Mouse (Mus musculus) myocyte (in vitro differentiated cells): ENCODE results near the gene Osbpl5. TPM values are rescaled to one million over a fixed set of nuclear protein-coding genes. Genes with fewer than 3 reads are reported as not detected.

Experiments
- H3K27me3 ChIP-seq: one replicate; pipeline ENCODE4 v1.6.1; 2011; ENCODE audit not compliant: control insufficient read depth, insufficient read depth, insufficient read length
- H3K36me3 ChIP-seq: one replicate; pipeline ENCODE4 v1.6.1; 2011; ENCODE audit not compliant: control insufficient read depth, insufficient read depth
- H3K4me2 ChIP-seq: one replicate; pipeline ENCODE4 v1.6.1; 2011; ENCODE audit warnings: low read depth, control low read depth
- H3K4me3 ChIP-seq: one replicate; pipeline ENCODE4 v1.5.1; 2011; ENCODE audit warnings: mild to moderate bottlenecking, control low read depth, moderate library complexity
- H3K79me2 ChIP-seq: one replicate; pipeline ENCODE4 v1.6.1; 2011; ENCODE audit not compliant: control insufficient read depth, insufficient read depth
- H3ac ChIP-seq: one replicate; pipeline ENCODE4 v1.6.1; 2011; ENCODE audit not compliant: control insufficient read depth, insufficient read length
- CEBPB ChIP-seq: IDR thresholded peaks from 2 replicates; pipeline ENCODE4 v1.6.1; 2011; ENCODE audit warnings: mild to moderate bottlenecking, moderate library complexity; ENCODE audit not compliant: poor library complexity, insufficient read depth, severe bottlenecking
- E2F4 ChIP-seq: IDR thresholded peaks from one replicate; pipeline ENCODE4 v1.6.1; 2011; ENCODE audit warnings: mild to moderate bottlenecking, control low read depth, moderate library complexity; ENCODE audit not compliant: insufficient read depth
- MAX ChIP-seq: IDR thresholded peaks from one replicate; pipeline ENCODE4 v1.6.1; 2011; ENCODE audit warnings: low read depth, mild to moderate bottlenecking, control low read depth
- MYOD1 ChIP-seq, 3 experiments: IDR thresholded peaks; one replicate each; pipeline ENCODE4 v1.6.1; 2011; ENCODE audit warnings: control low read depth in 2 of 3, low read depth in 2 of 3, mild to moderate bottlenecking in 2 of 3, moderate library complexity in 1 of 3; ENCODE audit not compliant: insufficient read length in 2 of 3, control insufficient read depth in 1 of 3
- MYOG ChIP-seq, 3 experiments: IDR thresholded peaks; one replicate each; pipeline ENCODE4 v1.6.1; 2011; ENCODE audit warnings: control low read depth in 2 of 3, low read depth in 2 of 3, mild to moderate bottlenecking in 2 of 3; ENCODE audit not compliant: insufficient read length in 2 of 3, control insufficient read depth in 1 of 3, insufficient read depth in 1 of 3
- POLR2A ChIP-seq: IDR thresholded peaks from one replicate; pipeline ENCODE4 v1.6.1; 2011; ENCODE audit warnings: low read depth, mild to moderate bottlenecking, control low read depth, moderate library complexity; ENCODE audit not compliant: insufficient read length
- POLR2AphosphoS2 ChIP-seq: IDR thresholded peaks from one replicate; pipeline ENCODE4 v1.6.1; 2011; ENCODE audit warnings: low read depth, control low read depth; ENCODE audit not compliant: insufficient read length
- REST ChIP-seq: IDR thresholded peaks from one replicate; pipeline ENCODE4 v1.6.1; 2011; ENCODE audit warnings: mild to moderate bottlenecking, control low read depth, moderate library complexity; ENCODE audit not compliant: insufficient read depth, insufficient read length
- SRF ChIP-seq: IDR thresholded peaks from one replicate; pipeline ENCODE4 v1.6.1; 2011; ENCODE audit warnings: low read depth; ENCODE audit not compliant: control insufficient read depth, insufficient read length
- TCF12 ChIP-seq: IDR thresholded peaks from one replicate; pipeline ENCODE4 v1.6.1; 2011; ENCODE audit warnings: mild to moderate bottlenecking, control low read depth; ENCODE audit not compliant: poor library complexity, insufficient read depth, severe bottlenecking
- TCF3 ChIP-seq: IDR thresholded peaks from one replicate; pipeline ENCODE4 v1.6.1; 2011; ENCODE audit warnings: low read depth, control low read depth; ENCODE audit not compliant: insufficient read length
- USF1 ChIP-seq: IDR thresholded peaks from one replicate; pipeline ENCODE4 v1.6.1; 2011; ENCODE audit warnings: low read depth, mild to moderate bottlenecking, control low read depth, moderate library complexity
- polyA plus RNA-seq: library from polyadenylated mRNA; unstranded; fragments of >200 nt; fragmentation: generic; extraction: Trizol; gene quantifications from one replicate; pipeline ENCODE4 v1.2.1, GENCODE M21; 2012; ENCODE audit warnings: missing spikeins

Osbpl5 gene
- polyA plus RNA-seq, 1 experiment = 49.6 TPM

GRCm38 (mm10) chr7:143709395-143709794 is 47.4 kb downstream of the Osbpl5 start:
- H3ac ChIP-seq = no peak overlapping the region
- no peak overlapping the region for H3K4me2 ChIP-seq
- TF ChIP-seq USF1 = no peak
- peak in 2 of 3 experiments; percentile 20 to 57 for TF ChIP-seq MYOD1 (IDR thresholded peaks at IDR 0.05; ENCODE audit: control insufficient read depth in 1 of 3, insufficient read length in 2 of 3, low read depth in 2 of 3)
- TF ChIP-seq MAX = no peak
- TF ChIP-seq MYOG (IDR thresholded peaks at IDR 0.05; ENCODE audit: control insufficient read depth in 1 of 3, insufficient read depth in 1 of 3, insufficient read length in 2 of 3, low read depth in 2 of 3) = peak in 1 of 3 experiments; percentile 74
- TF ChIP-seq REST = no peak
- TF ChIP-seq TCF12 = no peak
- H3K4me3 ChIP-seq = no peak overlapping the region
- no peaks in the 10 kb centered on the region for H3K27me3 ChIP-seq
- no peaks in the 10 kb centered on the region for H3K79me2 ChIP-seq
- H3K36me3 ChIP-seq = peaks cover 25% of the 10 kb centered on the region

DNA sequence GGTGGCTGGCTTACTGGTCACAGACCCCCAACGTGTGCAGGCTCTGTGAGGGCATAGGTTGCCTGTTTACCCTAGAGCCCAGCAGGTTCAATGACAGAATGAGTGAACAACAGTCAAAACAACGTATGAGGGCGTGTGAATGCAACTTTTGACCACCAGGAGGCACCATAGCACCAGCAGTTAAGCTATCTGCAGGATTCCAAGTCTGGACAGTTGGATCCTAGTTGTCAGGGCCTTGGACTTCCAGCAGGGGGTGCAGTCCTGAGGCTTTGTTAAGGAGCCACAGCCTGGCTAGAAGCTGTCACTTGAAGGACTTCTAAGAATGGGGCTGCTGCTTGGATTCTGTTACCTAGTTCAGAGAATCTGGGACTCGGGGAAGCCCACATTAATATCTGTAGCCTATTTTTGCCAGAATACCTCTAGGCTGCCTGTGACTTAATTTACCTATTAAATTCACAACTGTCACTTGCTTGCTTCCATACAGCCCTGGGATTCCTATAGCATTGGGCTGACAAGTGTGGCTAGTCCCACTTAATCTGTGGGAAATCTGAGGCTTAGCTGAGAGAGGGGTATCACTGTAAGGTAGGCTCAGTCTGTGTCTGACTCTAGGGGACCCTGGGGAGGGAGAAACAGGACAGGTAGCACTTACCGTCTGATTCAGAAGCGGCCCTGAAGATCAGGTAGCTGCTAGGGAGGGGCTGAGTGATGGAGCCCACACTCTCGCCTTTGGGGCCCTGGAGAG is 49.9 kb downstream of the Osbpl5 start:
- Histone ChIP-seq H3K36me3 (peaks cover 25% of the 10 kb centered on the region), H3ac (no peak overlapping the region), H3K4me3 (no peak overlapping the region), H3K27me3 (no peaks in the 10 kb centered on the region), H3K4me2 (no peak overlapping the region), H3K79me2 (no peaks in the 10 kb centered on the region)
- TF ChIP-seq POLR2AphosphoS2 = peak; percentile 45
- no peak for TF ChIP-seq E2F4
- TF ChIP-seq USF1 = no peak
- TF ChIP-seq CEBPB = no peak
- no peak for TF ChIP-seq MAX
- TF ChIP-seq REST = no peak

GRCm38 (mm10) chr7:143696140-143696539 is 60.6 kb downstream of the Osbpl5 start:
- Histone ChIP-seq H3ac (no peak overlapping the region), H3K79me2 (no peaks in the 10 kb centered on the region), H3K4me2 (no peak overlapping the region), H3K27me3 (no peaks in the 10 kb centered on the region), H3K4me3 (no peak overlapping the region), H3K36me3 (peaks cover 35% of the 10 kb centered on the region)
- TF ChIP-seq POLR2AphosphoS2 = no peak
- TF ChIP-seq MYOG (IDR thresholded peaks at IDR 0.05; ENCODE audit: control insufficient read depth in 1 of 3, insufficient read depth in 1 of 3, insufficient read length in 2 of 3, low read depth in 2 of 3) = no peak
- TF ChIP-seq SRF = no peak
- TF ChIP-seq TCF3 = no peak
- no peak for TF ChIP-seq TCF12
- TF ChIP-seq POLR2A = no peak
- no peak for TF ChIP-seq E2F4
- TF ChIP-seq USF1 = no peak
- TF ChIP-seq MYOD1 (IDR thresholded peaks at IDR 0.05; ENCODE audit: control insufficient read depth in 1 of 3, insufficient read length in 2 of 3, low read depth in 2 of 3) = no peak
- no peak for TF ChIP-seq MAX
- TF ChIP-seq REST = no peak
- no peak for TF ChIP-seq CEBPB

- no peak overlapping the region for H3ac ChIP-seq
- TF ChIP-seq POLR2A (no peak), E2F4 (no peak), REST (no peak), CEBPB (no peak), MYOD1 (IDR thresholded peaks at IDR 0.05; ENCODE audit: control insufficient read depth in 1 of 3, insufficient read length in 2 of 3, low read depth in 2 of 3) (no peak), USF1 (no peak), MYOG (IDR thresholded peaks at IDR 0.05; ENCODE audit: control insufficient read depth in 1 of 3, insufficient read depth in 1 of 3, insufficient read length in 2 of 3, low read depth in 2 of 3) (no peak), TCF12 (no peak), SRF (no peak), MAX (no peak), TCF3 (no peak)
- H3K4me3 ChIP-seq = no peak overlapping the region
- no peak overlapping the region for H3K4me2 ChIP-seq
- no peaks in the 10 kb centered on the region for H3K79me2 ChIP-seq
- peaks cover 39% of the 10 kb centered on the region for H3K36me3 ChIP-seq
- no peaks in the 10 kb centered on the region for H3K27me3 ChIP-seq
Observed at GRCm38 (mm10) chr7:143694550-143694949, 62.2 kb downstream of the Osbpl5 start.

DNA sequence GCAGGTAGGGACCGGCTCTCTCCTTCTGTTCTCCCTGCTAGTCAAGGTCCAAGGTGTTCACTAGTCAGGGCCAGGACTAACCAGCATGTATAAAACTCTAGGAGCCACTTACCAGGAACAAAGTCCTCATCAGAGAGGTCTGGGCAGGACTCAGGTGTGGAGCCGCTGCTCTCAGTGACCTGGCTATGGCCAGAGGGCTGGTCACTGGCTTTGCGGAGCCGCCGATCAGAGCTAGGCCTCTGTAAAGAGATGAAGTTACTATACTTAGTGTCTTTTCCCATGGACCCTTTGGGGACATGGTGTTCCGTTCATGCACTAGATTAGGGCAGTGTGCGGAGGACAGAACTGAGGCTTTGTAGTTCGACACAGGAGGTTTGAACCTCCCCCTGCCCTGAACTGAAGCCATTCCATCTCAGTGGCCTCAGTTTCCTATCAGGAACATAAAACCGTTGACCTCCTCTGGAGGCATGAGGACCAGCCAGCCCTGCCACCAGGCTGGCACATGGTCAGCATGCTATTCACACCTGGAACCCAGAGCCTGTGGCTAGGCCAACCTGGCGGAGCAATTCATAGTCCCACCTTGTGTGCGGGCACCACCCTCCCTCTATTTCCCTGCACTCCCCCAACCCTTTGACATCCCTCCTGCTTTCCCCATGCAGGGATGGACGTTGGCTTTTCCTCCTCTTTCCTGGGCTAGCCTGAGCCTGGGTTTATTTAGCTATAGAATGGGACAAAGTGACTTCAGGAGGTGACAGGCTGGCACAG is 63.9 kb downstream of the Osbpl5 start:
- Histone ChIP-seq H3K36me3 (peaks cover 39% of the 10 kb centered on the region), H3K4me3 (no peak overlapping the region), H3ac (no peak overlapping the region), H3K27me3 (no peaks in the 10 kb centered on the region), H3K4me2 (no peak overlapping the region), H3K79me2 (no peaks in the 10 kb centered on the region)
- TF ChIP-seq CEBPB = no peak
- no peak for TF ChIP-seq REST
- TF ChIP-seq POLR2A = no peak
- no peak for TF ChIP-seq USF1
- TF ChIP-seq MAX = no peak
- no peak for TF ChIP-seq MYOG (IDR thresholded peaks at IDR 0.05; ENCODE audit: control insufficient read depth in 1 of 3, insufficient read depth in 1 of 3, insufficient read length in 2 of 3, low read depth in 2 of 3)
- TF ChIP-seq E2F4 = no peak
- no peak for TF ChIP-seq TCF3
- no peak for TF ChIP-seq SRF
